Mouse (Mus musculus) megakaryocyte progenitor cell, adult 5-6 weeks (primary cell): ENCODE results near the gene Gjc2. TPM values are rescaled to one million over a fixed set of nuclear protein-coding genes. Genes with fewer than 3 reads are reported as not detected.
A peak's percentile ranks its signal among the peaks of the same experiment; 100 is the strongest.

Experiments used
- ATAC-seq: replicated peaks from 2 replicates; pipeline ENCODE4 v1.8.0; 2016; ENCODE audit warnings: mild to moderate bottlenecking, moderate TSS enrichment, inconsistent platforms; ENCODE audit not compliant: poor library complexity
- total RNA-seq, 2 experiments: library from RNA; stranded (forward) in 1 of 2; stranded (reverse) in 1 of 2; fragments of 157-497, 149-512 nt in 1 of 2; fragments of 200-1000 nt in 1 of 2; gene quantifications; 2 replicates each; pipeline versions ENCODE4 v1.2.3 to v1.2.4; 2015 to 2017

The Gjc2 gene
- total RNA-seq, 2 experiments from 2014 or later = not detected

DNA sequence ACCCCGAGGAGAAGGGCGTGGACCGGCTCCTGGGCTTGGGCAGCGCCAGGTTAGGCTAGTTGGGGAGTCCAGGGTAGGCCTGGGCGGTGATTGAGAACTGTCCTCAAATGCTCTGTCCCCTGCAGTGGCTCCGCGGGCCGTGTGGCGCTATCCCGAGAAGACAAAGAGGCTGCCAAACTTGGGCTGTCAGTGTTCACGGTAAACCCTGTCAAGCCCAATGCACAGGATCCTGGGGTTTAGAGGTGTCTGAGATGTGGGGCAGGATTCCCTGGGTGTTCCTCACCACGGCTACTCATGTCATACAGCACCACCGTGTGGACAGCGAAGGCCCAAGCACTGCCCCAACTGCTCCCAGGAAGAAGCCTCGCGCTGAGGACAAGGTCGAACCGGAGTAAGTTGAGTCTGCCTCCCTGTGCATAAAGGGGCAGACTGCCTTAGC is 26.0 kb upstream of the Gjc2 start:
- ATAC-seq = peak; percentile 74

GRCm38 (mm10) chr11:59208153-59208831 is 25.3 kb upstream of the Gjc2 start, which contains the start of gene 2310033P09Rik:
Gene 2310033P09Rik (plus strand): TSS chr11:59208321.
- ATAC-seq = peak; percentile 70

GRCm38 (mm10) chr11:59202081-59202995 is 19.3 kb upstream of the Gjc2 start, which contains the start of gene Mrpl55:
Gene Mrpl55 (plus strand): TSS chr11:59202486.
- ATAC-seq = peak; percentile 97

DNA sequence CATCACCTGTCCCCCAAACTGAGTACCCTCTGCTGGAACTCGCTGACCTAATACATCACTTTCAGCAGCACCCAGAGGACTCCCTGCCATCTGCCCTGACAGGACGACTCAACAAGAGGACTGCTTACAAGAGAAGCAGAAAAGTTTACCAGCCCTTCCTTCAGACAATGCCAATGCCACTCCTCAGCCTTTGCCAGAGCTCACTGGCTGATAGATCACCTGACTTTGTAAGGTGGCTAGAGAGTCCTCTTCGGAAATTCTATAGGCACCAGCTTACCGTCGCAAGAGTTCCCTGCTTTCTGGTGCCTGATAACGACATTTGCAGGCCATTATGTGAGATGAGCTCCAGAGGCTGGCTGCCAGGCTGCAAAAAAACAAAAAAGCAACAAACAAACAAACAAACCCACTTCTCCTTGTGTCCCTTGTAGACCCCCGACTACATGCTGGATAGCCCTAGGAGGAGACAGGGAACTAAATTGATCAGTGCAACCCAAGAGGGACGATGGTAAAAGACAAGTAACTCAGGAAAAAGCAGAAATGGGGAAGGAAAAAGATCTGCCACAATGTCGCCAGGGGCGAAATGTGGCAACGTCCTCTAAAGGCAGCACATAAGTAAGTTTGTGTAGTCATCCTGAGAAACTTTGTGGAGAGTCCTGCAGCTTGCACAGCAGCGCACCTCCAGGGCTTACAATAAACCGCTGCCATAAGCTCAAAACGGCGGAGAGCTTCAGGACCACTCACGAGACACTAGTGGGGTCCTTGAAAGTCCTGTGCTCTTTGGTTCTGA is 18.4 kb upstream of the Gjc2 start:
- peak; percentile 61 for ATAC-seq

DNA sequence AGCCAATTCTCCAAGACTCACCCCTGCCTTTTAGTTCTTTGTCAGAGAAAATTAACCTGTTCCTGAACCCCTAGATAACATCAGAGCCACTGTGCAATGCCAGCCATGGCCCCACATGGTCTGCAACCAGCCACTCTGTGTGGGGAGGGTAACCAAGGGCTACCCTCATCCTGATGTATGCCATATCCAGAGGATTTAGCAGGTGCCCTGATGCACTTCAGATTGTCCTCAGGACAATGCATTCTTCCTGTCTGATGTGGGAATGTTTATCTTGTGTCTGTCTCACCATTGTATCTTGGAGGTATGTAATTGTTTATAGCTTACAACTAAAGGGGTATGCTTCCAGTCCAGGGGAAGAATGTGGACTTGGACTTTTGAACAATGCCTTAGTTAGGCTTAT is 13.2 kb upstream of the Gjc2 start:
- no peak for ATAC-seq

- ATAC-seq = no peak
These were observed 9.0 kb upstream of the Gjc2 start, which contains the start of gene Guk1 for GRCm38 (mm10) chr11:59192059-59192386. Gene Guk1 (minus strand): TSS chr11:59192212.

GRCm38 (mm10) chr11:59191231-59192058 is 8.4 kb upstream of the Gjc2 start:
- ATAC-seq = peak; percentile 97

DNA sequence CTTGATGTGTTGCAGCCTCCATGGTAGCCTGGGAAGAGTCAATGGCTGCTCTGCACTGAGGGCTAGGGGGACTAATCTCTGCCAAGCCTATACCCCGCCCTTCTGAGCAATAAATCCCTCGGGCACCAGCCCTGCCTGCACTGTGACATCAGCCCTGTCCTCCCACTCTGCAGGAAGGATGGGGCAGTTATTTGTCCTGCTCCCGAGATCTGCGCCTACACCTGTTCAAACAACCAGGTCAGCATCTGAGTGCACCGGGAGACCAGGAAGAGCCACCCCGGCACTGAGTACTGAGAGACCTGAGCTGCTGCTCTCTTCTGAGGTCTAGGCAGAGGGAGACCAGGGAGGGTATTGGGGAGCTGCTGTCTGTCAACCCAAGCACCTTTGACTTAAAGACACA is 4.7 kb upstream of the Gjc2 start:
- ATAC-seq = no peak

DNA sequence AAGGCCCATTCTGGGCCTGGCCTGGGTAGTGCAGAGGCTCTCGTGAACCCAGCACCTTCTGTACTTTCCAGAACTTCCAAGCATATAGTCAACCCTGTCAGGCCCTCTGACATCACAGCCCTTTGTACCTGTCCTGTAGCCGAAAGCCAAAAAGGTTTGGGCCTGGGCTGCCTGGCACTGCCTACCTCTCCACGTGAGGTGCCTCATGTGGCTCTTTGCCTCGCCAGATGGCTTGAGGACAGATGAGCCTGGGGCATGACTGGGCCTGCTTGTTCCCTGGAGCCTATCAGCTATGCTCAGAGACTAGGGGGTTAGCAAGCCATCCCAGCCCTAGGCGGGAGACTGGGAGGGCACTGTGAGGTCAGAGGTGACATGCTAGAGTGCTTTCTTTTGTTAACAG is 2.5 kb upstream of the Gjc2 start:
- no peak for ATAC-seq

- peak; percentile 85 for ATAC-seq
These were observed 808 bp upstream of the Gjc2 start for GRCm38 (mm10) chr11:59183821-59184220.

GRCm38 (mm10) chr11:59176921-59177320 is 6.1 kb downstream of the Gjc2 start:
- no peak for ATAC-seq

DNA sequence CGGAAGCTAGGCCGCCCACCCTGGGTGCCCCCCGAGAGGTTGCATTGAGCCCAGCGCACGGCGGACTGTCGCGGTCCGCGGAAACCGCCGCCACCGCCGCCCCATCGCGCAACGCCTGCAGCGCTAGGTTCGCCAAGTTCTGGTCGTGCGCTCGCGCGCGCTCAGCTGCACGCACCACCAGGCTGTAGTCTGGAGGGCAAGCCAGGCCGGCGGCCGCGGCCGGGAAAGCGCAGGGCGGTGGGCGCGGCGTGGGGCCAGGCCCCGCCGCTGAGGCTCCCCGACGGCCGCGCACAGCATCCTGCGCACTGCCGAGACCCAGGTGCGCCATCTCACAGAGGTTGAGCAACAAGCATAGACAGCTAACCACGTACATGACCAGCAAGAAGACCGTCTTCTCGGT is 6.5 kb downstream of the Gjc2 start:
- ATAC-seq = no peak

GRCm38 (mm10) chr11:59174189-59174838 is 8.7 kb downstream of the Gjc2 start:
- ATAC-seq = no peak

GRCm38 (mm10) chr11:59170549-59170948 is 12.5 kb downstream of the Gjc2 start:
- ATAC-seq = no peak

GRCm38 (mm10) chr11:59169807-59170206 is 13.2 kb downstream of the Gjc2 start:
- ATAC-seq = no peak

DNA sequence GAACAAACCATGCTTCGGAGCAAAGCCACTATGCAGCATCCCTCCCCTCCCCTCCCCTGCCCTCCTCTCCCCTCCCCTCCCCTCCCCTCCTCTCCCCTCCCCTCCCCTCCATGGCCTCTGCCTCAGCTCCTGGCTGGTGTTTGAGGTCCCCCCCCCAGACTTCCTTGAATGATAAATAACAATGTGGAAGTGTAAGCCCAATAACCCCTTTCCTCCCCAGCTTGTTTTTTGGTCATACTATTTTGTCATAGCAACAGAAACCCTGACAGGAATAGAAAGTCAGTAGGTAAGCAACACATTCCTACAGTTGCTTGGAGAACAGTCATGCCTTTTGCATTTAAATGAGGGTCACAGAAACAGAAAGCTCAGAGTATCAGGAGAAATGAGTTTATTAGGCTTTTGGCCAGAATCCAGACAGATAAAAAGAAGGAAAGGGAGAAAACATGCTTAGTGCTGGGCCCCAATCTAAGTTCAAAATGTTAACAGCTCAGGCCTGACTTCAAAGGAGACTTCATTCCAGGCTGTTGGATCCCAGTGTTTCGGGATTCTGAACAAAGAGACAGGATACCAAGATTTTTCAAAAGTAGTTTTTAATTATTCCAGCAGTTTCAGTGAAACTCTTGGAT is 17.3 kb downstream of the Gjc2 start:
- ATAC-seq = no peak

DNA sequence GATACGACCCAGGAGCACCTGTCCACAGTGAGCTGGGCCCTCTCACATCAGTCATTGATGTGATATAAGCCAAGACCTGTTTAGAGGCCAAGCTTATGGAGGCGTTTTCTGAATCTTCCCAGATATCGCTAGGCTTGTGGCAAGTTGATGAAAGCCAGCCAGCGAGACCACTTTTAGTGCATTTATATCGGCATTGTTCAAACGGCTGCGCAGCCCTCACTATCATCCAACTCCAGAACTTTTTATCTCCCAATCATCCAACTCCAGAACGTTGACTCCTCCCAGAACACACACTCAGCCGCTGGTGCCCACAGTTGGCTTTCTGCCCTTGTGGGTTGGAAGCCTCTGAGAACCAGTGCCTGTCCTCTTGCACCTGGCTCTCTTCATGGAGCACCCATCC is 18.6 kb downstream of the Gjc2 start:
- peak; percentile 69 for ATAC-seq

DNA sequence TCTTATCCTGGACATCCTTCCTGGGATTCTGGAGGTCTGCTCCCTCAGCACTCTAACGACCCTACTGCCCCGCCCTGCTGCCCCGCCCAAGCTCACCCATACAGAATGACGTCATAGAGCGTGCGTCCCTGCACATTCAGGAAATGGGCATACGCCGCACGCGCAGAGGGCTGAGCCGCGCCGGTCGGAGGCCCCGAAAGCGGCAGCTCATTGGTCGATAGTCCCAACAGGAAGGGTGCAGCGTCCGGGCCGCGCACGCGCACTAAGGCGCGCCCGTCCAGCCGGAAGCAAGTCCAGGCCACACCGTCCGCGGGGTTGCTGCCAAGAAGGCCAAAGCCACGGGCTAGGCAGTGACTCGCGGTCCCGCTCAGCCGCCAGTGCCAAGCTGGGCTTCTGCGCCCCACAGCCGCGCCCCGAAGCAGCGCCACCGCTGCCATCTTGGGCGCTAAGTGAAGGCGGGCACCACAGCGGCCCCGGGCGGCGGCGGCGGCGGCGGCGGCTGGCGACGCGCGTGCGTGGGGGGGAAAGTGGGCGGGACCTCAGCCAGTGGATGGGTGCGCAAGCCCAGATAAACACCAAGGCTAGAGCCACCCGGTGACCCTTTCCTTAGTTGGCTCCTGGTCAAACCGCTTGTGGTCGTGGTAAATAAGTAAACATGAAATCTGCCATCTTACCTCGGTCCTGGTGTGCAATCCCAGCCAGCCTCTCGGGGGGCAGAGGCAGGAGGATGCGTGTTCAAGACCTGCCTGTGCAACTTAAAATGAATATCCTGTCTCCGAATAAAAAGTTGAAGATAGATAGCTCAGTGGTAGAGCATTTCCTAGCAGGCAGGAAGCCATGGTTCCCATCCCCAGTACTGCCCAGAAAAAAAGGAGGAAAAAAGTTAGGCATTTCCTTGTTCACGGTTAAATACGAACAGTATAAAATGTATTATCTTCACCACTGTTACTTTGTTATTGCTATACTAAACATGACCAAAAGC is 19.5 kb downstream of the Gjc2 start, which contains the start of gene Iba57:
Gene Iba57, minus strand, starts transcription at position 485 of the 982 bp plus-strand sequence.
- peak; percentile 84 for ATAC-seq
